Mouse (Mus musculus) ovary, postnatal 10 days (tissue): ENCODE data around the gene Plcd1.

ENCODE experiments used
- DNase-seq: peaks from one replicate; pipeline ENCODE4 v3.0.0; 2022; ENCODE audit warnings: low spot score

The Plcd1 gene

DNA sequence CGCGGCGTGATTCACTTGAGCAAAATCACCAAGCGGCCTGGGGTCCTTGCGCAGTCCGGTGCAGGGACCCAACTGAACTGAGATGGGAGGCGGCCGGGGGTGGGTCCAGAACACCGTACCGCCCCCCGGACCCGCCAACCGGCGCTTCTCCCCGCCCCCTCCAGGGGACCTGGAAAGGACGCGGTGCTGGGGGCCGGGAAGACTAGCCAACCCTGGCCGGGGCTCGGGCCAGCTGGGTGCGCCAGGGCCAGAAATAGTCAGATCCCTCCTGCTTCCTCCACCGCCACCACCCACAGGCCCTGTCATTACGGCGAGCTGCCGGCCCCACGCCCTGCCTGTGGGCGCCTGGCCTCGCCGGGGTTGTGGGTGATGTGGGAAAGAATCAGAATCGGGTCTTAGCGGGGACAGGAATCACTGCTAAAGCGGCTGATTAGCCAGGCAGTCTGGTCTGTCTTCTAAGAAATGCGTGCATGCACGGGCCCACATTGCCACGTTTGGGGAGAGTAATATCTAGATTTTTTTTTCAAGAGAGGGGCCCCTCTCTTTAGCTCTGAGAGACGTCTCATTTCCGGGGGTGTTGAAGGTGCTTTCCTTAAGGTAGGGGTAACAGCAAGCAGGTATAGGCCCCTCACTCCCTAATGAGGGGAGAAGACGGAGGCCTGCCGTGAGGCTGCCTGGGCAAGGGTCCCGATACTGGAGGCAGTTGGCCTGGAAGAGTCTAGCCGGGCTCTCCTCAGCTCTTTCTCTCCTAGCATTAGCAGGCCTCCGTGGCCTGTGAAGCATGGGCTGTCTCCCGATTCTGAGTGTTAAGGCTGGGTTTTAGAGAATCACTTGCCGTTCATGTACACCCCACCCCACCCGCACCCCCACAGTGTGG, at the start of gene Plcd1:
Gene Plcd1, minus strand, starts transcription at position 84 of the 877 bp plus-strand sequence.
- DNase-seq: peak; percentile 74

DNA sequence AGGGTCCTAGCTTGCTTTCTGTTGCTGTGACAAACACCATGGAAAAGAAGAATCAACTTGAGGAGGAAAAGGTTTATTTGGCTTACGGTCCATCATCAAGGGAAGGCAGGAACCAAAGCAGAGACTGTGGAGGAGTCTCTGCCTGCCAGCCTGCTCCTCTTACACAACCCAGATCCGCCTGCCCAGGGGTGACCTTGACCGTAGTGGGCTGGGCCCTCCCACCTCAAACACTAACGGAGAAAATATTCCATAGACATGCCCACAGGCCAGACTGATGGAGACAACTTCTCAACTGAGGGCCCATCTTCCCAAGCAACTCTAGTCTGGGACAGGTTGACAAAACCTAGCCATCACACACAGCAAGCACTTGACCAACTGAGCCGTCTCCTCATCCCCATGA, 48.8 kb upstream of the Plcd1 start:
- no peak for DNase-seq

DNA sequence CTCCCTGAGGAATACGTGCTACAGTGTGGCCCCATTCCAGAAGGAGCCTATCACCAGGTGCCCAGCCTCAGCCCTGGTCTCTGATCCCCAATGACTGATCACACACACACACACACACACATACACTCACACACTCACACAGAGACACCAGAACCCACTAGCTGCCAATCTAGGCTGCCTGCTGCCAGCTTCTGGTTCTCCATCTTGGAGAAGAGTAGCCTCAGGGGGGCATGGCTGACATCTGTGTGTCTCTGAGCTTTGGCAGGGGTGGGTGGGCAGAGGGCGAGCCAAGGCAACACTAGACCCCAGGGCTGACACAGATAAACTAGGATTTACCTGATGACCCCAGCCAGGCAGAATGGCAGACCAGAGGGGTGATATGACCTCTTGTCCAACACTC, 45.5 kb upstream of the Plcd1 start:
- no peak for DNase-seq

DNA sequence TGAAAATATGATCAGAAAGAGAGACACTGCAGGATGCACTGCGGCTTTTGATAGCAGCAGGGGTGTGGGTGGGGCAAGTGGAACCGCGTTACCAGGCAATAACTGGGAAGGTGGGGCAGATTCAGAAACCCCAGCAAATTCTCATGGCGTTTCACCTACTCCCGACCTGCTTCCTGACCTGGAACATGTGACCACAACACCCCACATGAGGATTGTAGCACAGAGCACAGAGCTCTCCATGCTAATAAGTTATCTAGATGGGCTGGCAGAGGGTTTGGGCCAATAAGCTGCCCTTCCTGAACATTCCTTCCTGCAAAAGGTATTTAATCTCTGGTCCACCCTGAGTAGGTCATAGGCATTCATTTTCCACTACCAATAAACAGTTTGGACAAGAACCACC, 37.4 kb upstream of the Plcd1 start:
- DNase-seq: no peak

DNA sequence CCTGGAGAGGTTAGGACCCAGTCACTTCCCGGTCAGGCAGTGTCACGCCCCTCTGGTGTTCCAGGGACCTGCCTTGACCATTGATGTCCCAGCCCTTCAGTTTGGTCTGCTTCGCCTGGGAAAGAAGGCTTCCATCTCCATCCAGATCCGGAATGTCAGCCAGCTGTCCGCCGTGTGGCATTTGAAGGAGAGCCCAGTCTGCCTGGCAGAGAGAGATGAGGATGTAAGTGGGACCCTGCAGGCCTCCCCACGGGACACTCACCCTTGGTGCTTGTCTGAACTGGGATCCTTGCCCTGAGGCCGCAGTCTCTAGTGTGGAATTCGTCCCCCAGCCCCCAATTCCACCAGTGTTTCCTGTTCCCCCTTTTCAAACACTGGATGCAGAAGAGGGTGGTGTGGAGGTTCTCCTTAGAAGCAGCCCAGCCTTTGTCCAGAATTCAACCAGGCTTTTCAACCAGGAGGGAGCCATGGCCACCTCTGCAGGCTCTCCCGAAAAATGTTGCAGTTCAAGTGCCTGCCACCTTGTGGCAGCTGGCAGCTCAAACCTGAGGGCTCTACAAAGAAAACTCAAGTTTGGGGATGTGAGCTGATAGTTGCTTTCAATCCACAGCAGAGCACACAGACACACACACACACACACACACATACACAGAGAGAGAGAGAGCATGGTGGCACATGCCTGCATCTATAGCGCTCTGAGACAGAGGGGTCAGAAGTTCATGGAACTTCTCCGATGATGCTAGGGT, 35.3 kb upstream of the Plcd1 start:
- no peak for DNase-seq

DNA sequence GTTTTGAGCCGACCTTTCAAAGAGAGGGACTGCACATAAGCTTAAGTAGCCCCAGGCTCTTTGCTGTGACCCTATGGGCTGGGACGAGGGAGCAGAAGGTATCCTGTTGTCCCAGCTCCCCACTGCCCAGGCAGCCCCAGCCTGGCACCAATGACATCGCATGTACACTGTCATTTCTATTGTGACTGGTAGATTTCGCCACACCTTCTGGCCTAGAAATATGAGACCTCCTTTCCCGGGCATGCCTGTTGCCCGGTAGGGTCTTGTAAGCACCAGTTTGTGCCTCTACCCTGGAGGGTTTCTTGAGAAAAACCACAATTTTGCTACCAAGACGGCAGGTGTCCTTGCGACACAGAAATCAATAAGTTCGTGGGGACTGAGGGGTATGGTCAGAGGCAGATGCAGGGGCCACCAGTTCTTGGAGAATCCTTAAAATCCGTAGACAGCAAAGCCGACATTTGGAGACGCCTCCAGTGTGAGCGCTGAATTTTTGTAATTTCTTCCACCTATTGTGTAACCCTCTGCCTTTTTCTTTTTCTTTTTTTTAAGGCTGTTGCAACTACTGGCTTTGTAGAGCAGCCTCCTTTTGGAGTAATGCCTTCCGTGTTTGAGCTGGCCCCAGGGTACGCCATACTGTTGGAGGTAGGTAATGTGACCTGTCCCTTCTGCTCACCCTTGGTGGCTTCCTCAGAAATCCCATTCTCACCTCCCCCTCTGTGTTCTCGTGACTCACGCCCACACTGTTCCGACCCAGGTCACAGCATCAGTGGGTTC, 29.5 kb upstream of the Plcd1 start:
- no peak for DNase-seq

DNA sequence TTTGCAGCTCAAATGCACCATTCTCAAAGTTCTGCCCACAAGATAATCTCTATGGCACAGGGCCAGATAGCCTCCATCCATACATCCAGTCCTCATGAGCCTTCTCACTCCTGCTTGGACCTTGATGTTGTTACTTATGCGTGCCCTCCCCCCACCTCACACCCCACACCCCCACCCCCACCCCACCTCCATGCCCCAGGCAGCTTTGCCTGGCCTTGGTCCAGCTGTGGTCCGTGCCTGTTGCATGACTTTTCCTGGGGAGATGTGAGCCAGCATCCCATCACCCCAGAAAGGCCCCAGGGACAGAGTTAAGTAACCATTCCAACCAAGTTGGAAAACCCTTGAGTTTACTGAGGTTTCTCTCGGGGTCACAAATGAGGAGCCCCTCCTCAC, 26.9 kb upstream of the Plcd1 start:
- DNase-seq: no peak

DNA sequence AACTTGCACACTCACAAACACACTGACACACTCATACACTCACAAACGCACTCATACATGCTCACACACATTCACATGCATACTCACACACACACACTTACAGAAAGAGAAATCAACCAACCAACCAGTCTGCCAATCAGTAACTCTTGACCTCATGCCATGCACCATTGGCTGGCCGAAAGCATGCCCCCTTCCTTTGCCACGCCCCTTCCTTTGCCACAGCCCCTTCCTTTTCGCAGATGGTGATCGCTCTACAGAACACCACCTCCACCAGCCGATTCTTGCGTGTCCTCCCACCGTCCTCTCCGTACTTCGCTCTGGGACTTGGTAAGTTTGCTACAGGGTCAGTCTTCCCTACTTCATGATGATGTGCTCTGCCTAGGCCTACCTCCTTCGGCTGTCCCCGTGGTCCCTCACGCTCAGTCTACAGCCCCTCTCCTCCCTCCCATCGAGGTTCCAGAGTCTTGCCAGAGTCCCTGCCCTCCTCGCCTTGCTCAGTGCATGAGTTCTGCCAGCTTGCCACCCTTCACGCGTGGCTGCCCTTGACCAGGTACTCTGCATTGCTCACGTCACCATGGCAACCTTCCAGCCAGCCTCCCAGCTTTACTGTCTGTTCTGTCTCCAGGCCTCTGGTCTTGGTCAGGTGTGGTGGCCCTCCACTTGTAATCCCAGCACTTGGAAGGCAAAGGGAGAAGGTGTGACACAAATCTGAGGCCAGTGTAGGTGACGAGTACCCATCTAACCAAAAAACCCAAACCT, 26.3 kb upstream of the Plcd1 start:
- no peak for DNase-seq

DNA sequence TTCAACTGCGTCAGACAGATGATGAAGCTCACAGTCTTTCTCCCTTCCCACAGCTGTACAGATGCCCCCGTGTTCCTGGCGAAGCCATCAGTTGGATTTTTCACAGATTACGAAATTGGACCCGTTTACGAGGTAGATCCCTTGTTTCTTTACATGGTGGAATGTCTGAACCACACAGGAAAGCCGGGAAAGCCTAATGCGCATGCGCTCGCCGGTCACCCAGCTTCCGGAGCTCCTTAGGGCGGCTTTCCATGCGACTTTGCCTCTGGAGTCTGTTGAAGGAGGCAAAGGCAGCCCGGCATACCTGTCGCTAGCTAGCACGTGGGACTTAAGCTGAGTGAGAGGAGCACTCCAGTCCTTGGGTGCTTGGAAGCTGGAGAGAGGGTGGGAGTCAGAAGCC, 21.6 kb upstream of the Plcd1 start:
- no peak for DNase-seq

DNA sequence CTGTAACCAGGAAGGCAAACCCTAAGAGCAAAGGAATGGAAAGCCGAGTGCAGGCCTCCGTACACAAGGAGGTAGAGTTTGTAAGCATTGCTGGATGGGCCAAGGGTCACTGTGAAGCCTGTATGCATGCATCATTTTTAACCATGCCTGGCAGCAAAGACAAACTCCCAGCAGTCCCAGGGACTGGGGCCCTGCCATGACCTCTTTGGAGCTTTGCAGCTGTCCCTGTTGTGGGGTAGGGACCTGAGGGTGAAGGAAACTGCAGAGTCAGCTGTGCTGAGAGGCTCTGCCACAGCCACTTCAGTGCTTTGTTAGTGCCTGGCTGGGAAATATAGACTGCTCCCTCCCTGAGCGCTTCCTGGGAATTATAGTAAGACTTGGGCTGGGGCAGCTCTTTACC, 17.3 kb upstream of the Plcd1 start:
- no peak for DNase-seq

DNA sequence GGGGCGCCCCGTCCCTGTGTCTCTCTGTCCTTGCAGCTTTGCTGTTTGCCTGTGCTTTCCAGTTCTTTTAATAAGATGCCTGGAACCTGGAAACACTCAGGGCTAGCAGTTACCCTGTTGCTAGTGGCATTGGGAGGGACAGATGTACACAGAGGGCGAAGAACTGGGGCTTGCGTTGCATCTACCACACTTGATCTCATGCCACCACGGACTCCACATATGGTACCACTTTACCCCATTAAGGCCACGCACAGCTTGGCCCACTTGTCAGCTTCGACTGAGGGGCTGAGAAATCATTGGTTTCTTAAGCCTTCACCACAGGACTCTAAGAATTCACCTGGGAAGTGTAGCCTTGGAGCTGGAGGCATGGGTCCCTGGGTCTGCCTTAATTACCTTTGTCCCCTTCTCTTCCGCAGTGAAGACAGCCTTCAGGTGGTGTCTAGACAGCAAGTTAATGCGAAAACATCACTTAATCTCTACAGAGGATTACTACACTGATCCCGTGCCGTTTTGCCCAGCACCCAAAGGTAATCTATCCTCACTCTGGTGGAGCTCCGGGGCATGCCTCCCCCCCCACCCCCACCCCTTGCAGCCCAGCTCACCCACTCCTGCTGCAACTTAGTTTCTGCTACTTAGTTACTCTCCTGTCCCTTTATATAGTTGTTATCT, 16.5 kb upstream of the Plcd1 start:
- DNase-seq: no peak

DNA sequence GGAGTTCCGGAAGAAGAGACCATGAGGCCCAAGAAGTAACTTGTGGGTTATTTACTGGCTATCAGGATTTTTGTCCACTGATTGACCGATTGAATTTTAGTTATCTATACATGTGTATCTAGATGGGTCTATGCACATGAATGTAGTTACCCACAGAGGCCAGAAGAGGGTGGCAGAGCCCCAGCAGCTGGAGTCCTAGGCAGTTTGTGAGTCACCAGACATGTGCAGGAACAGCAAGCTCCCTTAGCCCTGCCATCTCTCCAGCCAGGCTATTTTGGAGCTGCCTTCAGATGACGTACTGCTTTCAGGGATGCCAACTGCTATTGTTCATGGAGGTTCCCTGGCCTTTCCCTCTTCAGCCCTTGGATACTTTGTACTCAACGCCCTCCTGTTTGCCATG, 14.3 kb upstream of the Plcd1 start:
- DNase-seq: no peak

DNA sequence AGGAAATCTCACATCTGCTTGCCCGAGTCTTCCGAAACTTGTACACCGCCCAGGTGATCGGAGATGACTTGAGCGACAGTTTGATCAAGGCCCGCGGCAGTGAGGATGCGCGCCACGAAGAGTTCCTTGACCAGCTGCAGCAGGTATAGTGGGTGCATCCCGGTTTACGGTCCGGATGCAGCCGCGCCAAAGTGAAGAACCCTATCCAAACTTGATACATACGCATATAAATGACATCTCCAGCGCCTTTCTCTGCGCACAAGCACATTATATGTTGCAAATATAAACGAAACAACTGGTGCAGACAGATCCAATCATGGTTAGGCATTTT, 9.4 kb upstream of the Plcd1 start:
- no peak for DNase-seq

DNA sequence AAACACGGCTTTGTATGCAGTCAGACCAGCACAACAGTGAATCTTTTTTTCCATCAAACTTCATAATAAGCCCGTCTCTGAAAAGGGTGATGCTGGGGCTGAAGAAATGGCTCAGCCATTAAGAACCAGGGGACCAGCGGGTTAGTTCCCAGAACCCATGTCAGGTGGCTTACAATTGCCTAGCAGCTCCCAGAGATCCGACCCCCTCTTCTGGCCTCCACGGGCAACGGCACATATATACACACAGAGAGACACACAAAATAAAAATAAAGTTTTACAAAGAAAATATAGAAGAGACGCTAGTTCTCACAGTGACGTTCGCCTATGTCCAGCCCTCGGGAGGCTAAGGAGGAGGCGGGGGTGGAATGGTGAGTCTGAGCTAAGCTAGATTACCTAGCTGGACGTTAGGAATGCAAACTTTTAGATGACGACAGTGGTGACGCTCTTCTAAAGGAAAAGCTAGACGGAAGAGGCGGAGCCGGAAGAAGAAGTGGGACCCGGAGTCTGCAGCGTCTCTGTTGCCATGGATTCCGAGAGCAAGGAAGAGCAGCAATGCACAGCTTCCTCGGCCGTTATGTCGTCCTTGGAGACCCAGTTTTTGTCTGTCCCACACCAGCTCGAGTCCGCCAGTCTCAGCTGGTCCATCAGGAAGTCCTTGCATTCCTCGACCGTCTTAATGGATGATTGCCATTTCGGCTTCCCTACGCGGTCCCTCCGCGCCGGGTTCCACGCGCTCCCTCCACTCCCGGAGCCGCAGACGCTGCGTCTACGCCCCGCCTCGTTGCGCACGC, 8.9 kb upstream of the Plcd1 start, which contains the start of gene Dlec1:
Gene Dlec1, plus strand, starts transcription at position 487 of the 791 bp plus-strand sequence.
- DNase-seq: no peak

DNA sequence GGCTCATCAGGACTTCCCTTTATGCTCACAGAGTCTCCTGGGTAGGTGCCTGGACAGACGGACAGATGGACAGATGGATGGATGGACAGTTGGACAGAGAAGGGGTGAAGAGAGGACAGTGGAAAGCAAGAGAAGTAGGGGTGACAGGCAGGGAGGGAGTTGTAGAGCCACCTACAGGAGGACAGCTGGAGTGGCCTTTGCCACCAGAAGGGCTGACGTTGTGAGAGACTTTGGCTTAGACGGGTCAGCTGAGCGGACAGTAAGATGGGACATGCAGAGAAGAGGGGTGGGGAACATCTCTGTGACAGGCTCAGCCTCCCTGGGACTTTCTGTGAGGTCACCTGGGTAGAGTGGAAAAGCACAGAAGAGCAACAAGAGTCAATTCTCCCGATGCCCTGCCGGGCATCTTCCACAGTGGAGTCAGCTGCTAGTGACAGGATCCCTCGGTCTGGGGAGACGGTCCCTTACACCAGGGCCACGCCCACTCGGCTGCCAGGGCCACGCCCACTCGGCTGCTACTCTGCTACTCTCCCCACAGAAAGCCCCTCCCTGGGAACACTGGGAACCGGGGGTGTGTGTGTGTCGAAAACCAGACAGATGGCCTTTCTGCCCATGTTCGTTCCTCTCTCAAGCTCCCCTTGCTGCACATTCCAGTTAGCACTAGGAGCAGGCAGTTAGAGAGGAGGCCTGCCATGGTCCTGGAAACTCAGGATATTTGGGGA, 7.0 kb upstream of the Plcd1 start:
- DNase-seq: no peak

DNA sequence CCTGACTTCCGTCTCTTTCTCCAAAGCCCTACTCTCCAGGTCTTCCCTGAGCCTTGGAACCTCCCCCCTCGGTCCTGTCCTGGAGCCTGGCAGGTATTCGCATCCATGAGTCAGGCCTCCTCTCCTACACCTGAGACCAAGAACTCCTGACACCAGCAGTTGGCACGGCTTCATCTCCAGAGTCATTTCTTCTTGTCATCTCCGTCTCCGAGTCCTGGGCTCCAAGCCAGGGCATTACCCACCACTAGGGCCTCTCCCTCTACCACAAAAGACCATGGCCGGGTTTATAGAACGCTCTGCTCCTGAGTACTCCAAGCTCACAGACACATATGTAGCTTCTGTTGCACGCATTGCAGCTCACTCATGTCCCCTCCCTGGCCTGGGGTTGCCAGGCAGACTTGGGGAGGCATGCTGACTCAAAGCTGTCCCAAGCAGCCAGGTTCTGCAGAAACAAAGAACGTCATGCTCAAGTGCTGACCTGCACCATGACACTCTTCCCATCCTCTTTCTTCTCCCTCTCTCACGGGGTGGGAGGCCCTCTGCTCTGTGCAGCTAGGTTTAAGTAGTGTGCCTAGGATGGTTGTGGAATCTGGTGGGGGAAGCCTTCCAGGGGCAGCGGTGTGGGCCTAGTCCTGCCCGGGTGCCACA, 1.3 kb upstream of the Plcd1 start:
- DNase-seq: no peak

DNA sequence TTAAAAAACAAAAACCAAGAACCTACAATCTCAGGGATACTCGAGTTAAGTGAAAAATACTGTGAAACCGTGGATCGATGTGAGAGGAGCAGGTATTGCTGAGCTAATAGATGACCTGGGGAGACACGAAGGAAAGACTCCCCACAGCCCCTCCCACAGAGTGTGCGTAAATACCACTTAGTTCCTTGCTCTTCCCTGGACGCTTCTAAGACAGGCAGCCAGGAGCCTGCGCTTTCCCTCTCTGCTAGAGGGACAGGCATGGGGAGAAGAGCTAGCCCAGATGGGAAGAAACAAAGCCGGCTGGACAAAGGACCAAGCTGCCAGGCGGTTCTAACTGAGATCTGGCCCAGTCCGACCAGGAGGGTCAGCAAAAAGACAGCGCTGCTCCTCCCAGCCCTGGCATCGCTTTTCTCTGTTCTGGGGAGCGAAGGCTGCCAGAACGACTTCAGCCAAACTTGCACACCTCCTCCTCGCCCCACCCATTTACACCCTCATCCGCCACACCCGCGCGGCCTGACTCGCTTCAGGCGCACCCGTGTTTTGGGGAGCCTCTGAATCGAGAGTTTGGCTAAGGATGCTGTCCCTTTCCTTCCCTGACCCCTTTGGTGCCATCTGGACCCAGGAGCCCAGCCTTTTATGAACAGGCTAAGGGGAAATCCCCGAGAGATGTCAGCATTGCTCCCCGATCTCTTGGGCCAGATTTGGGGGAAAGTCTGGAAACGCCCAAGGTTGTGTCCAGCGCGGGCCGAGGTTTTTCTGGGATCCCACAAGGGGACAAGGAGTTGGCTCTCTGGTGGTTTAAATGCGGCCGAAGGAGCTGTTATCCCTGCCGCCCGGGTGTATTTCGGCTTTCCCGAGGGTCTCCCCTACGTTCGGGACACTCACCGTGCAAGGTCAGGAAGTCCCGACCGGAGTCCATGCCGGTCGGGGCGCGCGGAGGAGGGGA, 556 bp downstream of the Plcd1 start:
- DNase-seq: no peak

DNA sequence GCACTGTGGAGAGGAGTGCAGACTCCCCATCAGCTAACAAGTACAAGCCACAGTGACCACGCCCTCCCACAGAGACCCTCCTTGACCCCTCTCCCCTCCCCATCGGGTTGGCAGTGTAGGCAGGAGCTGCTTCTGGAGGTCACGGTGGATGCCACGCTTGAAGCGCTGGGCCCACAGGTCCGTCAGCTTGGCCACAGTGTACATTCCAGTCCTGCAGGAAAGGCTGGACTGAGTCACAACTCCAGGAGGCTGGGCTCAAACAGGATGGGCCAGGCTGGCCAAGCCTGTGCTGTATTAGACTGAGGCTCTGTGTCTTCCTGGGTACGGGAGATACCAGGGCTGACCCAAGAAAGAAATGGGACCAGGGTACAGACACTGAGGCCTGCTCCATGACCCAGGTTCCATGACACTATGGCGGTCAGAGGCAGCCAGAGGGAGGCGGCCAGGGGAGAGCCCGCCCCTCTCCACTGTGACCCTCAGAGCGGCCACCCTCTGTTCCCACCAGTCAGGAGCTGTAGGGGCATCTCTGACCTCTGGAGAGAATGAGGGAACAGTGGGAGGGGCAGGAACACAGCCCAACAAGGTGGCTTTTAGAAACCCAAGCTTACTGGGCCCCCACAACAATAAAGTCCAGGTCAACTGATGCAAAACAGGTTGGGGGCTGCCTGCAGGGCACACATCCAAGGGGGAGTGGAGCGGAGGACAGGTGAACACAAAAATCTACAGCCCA, 1.6 kb downstream of the Plcd1 start:
- no peak for DNase-seq
